Mouse (Mus musculus): ENCODE measurements around the gene Amotl2. TPM values are rescaled to one million over a fixed set of nuclear protein-coding genes. Genes with fewer than 3 reads are reported as not detected.

Amotl2 gene
- polyA plus RNA-seq, 1 experiment from 2014 or later: 18.8 TPM

DNA sequence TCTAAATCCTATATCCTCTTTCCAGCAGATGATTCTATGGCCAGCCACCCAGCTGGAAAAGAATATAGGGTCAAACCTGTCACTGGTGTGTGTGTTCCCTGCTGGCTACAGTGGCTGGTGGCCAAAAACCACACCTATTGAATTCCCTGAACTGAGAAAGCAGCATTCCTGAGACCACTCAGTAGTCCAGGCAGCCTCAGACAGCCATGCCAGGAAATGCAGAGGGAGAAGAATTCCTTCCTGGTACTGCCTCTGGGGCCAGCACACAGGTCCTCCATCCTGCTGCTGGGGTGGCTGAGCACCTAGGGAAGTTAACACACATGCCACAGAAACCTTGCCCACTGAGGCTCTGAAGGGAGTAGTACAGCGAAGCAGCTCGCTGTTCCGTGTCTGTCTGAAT is 50.3 kb downstream of the Amotl2 start:
- 72% methylated on average over 3 of the region's 3 CpGs for WGBS
- Histone ChIP-seq H3K9ac (ENCODE audit: low read depth, low read length) (no peak overlapping the region), H3K27ac (ENCODE audit: low read depth, low read length) (no peak overlapping the region), H3K4me2 (no peak overlapping the region), H3K4me1 (replicated peaks; ENCODE audit: control insufficient read depth, insufficient read depth, low read length) (no peaks in the 10 kb centered on the region), H3K36me3 (ENCODE audit: control insufficient read depth, insufficient read depth, low read length) (no peaks in the 10 kb centered on the region), H3K4me3 (ENCODE audit: low read depth, low read length) (no peak overlapping the region), H3K9me3 (ENCODE audit: control insufficient read depth, low read length) (no peaks in the 10 kb centered on the region), H3K27me3 (replicated peaks; ENCODE audit: control insufficient read depth, insufficient read depth, low read length) (no peaks in the 10 kb centered on the region)
- no peak for ATAC-seq (replicated peaks; ENCODE audit: low FRiP score)
- no peak for DNase-seq (ENCODE audit: low spot score)

DNA sequence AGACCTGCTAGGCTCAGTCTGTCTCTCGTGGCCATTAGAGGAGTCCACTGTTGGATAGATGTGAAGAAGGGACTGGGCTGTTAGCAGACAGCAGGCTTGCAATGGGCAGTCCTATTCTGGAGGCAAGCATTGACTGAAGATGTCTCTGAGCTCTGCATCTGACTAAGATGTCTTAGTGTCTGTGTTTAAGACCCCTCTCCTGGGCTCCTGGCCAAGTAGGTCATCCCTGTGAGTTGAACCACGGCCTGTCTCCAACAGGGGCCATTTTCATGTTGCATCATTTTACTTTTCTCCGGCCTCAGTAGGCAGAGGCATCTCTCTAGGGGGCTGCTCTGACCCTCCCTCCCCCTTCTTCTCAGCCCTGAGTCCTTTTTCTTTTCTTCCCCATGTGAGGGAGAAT is 52.8 kb downstream of the Amotl2 start:
- WGBS: 70% methylated on average over 3 of the region's 3 CpGs
- Histone ChIP-seq H3K27me3 (replicated peaks; ENCODE audit: control insufficient read depth, insufficient read depth, low read length) (no peaks in the 10 kb centered on the region), H3K9ac (ENCODE audit: low read depth, low read length) (no peak overlapping the region), H3K4me3 (ENCODE audit: low read depth, low read length) (no peak overlapping the region), H3K27ac (ENCODE audit: low read depth, low read length) (no peak overlapping the region), H3K4me1 (replicated peaks; ENCODE audit: control insufficient read depth, insufficient read depth, low read length) (no peaks in the 10 kb centered on the region), H3K9me3 (ENCODE audit: control insufficient read depth, low read length) (no peaks in the 10 kb centered on the region), H3K36me3 (ENCODE audit: control insufficient read depth, insufficient read depth, low read length) (no peaks in the 10 kb centered on the region), H3K4me2 (no peak overlapping the region)
- ATAC-seq (replicated peaks; ENCODE audit: low FRiP score): no peak
- no peak for DNase-seq (ENCODE audit: low spot score)

DNA sequence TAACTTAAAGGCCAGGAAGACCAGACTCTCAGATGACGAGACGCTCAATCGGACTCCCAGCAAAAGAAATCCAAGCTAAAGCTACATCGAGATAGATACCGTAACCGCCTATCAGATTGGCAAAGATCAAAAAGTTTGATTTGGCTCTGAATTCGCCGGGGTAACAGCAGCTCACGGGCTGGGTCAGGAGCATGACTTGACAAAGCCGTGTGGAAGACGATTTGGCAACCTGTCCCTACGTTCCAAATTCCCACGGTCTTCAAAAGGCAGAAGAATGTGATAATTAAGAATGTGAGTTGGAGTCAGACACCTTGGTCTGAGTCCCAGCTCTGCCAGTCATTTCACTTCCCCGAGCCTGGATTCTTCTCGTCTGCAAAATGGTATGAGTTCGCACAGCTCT is 53.7 kb downstream of the Amotl2 start:
- DNase-seq (ENCODE audit: low spot score) (no peak), ATAC-seq (replicated peaks; ENCODE audit: low FRiP score) (no peak)
- Histone ChIP-seq H3K4me1 (replicated peaks; ENCODE audit: control insufficient read depth, insufficient read depth, low read length) (no peaks in the 10 kb centered on the region), H3K36me3 (ENCODE audit: control insufficient read depth, insufficient read depth, low read length) (no peaks in the 10 kb centered on the region), H3K27me3 (replicated peaks; ENCODE audit: control insufficient read depth, insufficient read depth, low read length) (no peaks in the 10 kb centered on the region), H3K9me3 (ENCODE audit: control insufficient read depth, low read length) (no peaks in the 10 kb centered on the region), H3K9ac (ENCODE audit: low read depth, low read length) (no peak overlapping the region), H3K4me2 (no peak overlapping the region), H3K27ac (ENCODE audit: low read depth, low read length) (no peak overlapping the region), H3K4me3 (ENCODE audit: low read depth, low read length) (no peak overlapping the region)
- 82% methylated on average over 16 of the region's 16 CpGs for WGBS

DNA sequence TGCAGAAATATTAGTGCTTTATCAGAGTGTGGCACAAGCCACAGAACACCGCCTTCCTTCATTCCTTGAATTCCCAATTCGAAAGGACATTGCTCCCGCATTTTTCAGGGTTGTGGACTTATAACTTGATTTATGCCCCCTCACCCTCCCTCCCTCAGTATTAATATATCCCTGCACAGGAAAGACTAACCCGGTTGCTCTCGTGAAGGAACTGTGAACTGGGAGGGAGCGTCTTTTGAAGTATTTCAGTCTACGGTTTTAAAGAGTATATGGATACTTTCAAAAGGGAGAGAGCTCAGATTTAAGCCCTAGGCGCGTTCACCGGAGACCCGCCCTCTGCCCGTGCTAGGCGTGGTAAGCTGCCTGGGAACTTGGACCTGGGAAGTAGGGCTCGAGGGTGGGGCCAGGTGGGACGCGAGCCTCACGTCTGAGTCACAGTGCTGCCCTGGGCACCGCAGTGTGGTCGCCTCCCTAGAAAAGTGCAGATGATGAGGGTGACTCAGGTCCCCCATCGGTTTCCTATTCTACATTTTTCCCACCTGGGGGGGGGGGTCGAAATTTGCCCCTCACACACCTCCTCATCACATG is 54.9 kb downstream of the Amotl2 start:
- H3K27me3 ChIP-seq (replicated peaks; ENCODE audit: control insufficient read depth, insufficient read depth, low read length): no peaks in the 10 kb centered on the region
- WGBS: 37% methylated on average over 21 of the region's 21 CpGs
- no peaks in the 10 kb centered on the region for H3K36me3 ChIP-seq (ENCODE audit: control insufficient read depth, insufficient read depth, low read length)
- no peak for DNase-seq (ENCODE audit: low spot score)
- no peak overlapping the region for H3K4me3 ChIP-seq (ENCODE audit: low read depth, low read length)
- no peak for ATAC-seq (replicated peaks; ENCODE audit: low FRiP score)
- no peaks in the 10 kb centered on the region for H3K9me3 ChIP-seq (ENCODE audit: control insufficient read depth, low read length)
- no peak overlapping the region for H3K4me2 ChIP-seq
- no peaks in the 10 kb centered on the region for H3K4me1 ChIP-seq (replicated peaks; ENCODE audit: control insufficient read depth, insufficient read depth, low read length)
- H3K9ac ChIP-seq (ENCODE audit: low read depth, low read length): no peak overlapping the region
- H3K27ac ChIP-seq (ENCODE audit: low read depth, low read length): no peak overlapping the region

DNA sequence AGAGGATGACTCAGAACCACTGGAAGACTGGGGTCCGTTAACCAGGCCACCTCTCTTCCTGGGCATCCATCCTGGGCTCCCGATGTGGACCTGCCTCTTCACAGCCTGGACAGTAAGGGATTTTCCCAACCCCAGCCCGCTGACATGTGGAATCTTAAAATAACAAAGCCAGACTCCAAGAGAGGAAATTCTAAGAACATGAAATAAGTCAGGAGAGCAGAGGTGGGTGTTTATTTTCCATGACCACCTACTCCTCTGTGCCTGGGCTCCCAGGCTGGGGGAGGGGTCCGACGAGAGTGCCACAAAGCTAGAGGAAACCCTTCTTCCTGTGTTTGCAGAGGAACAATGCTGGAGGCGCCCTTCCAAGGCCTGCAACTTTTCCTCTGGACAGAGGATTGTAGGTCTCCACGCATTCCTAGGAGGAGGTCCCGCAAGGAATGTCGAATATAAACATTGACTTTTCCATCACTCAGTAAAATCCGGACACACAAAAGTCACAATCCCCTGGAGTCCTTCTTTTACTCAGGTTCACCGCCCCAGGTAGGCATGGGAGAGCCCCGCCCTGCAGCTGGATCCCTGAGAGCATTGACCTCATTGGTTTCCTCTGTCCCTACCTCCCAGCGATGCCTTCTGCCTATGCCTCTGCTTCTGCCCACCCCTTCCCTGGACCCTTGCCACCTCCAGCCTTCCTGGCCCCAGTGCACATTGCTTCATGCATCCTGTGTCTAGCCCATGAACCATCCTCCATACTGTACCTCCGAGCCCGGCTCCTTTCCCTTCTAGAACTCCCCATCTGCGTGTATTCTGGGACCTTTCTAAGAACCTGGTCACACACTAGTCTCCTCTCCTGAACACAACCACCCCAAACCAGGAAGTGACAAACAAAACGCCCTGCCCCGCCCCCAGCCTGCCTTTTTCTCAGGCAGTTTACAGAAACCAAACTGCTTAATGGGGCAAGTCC is 61.4 kb downstream of the Amotl2 start:
- H3K9me3 ChIP-seq (ENCODE audit: control insufficient read depth, low read length): no peaks in the 10 kb centered on the region
- no peak overlapping the region; the same call in 1 of the 2 replicates for H3K4me2 ChIP-seq
- H3K27ac ChIP-seq (ENCODE audit: low read depth, low read length): no peak overlapping the region
- H3K27me3 ChIP-seq (replicated peaks; ENCODE audit: control insufficient read depth, insufficient read depth, low read length): no peaks in the 10 kb centered on the region
- DNase-seq (ENCODE audit: low spot score): no peak
- ATAC-seq (replicated peaks; ENCODE audit: low FRiP score): no peak
- 30% methylated on average over 18 of the region's 18 CpGs for WGBS
- no peak overlapping the region for H3K9ac ChIP-seq (ENCODE audit: low read depth, low read length)
- no peaks in the 10 kb centered on the region for H3K36me3 ChIP-seq (ENCODE audit: control insufficient read depth, insufficient read depth, low read length)
- no peak overlapping the region for H3K4me3 ChIP-seq (ENCODE audit: low read depth, low read length)
- H3K4me1 ChIP-seq (replicated peaks; ENCODE audit: control insufficient read depth, insufficient read depth, low read length): peaks cover 4% of the 10 kb centered on the region; the same call in 1 of the 2 replicates

DNA sequence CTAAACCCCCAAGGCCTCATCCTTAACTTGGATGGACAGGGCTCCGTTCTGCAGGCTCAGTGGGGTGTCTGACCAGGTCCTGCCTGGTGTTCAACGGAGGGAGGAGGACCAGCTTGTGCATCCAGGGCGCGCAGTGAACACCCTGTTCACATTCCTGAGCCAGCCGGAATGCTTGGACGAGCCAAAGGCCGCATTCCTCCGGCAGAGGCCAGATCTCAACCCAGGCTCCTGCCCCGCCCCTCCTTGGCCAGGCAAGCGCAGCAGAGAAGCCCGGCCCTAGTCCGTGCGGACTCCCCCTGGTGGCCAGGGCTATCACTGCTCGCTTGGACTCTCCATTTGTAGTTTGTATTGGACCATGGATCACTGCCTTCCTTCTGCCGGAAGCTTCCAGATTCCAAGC is 63.0 kb downstream of the Amotl2 start:
- Histone ChIP-seq H3K9me3 (ENCODE audit: control insufficient read depth, low read length) (no peaks in the 10 kb centered on the region), H3K27me3 (replicated peaks; ENCODE audit: control insufficient read depth, insufficient read depth, low read length) (no peaks in the 10 kb centered on the region), H3K27ac (ENCODE audit: low read depth, low read length) (no peak overlapping the region), H3K4me2 (peak overlapping the region; percentile 37), H3K4me3 (ENCODE audit: low read depth, low read length) (no peak overlapping the region), H3K9ac (ENCODE audit: low read depth, low read length) (no peak overlapping the region), H3K36me3 (ENCODE audit: control insufficient read depth, insufficient read depth, low read length) (no peaks in the 10 kb centered on the region), H3K4me1 (replicated peaks; ENCODE audit: control insufficient read depth, insufficient read depth, low read length) (peaks cover 4% of the 10 kb centered on the region; the same call in 1 of the 2 replicates)
- WGBS: 9% methylated on average over 15 of the region's 15 CpGs
- DNase-seq (ENCODE audit: low spot score): peak; percentile 78
- peak; percentile 74 for ATAC-seq (replicated peaks; ENCODE audit: low FRiP score)

Other genes starting within 250 kb of the Amotl2 start
- not detected in 2 replicates for gene Ky, start 210.9 kb upstream of the Amotl2 start, polyA plus RNA-seq (2014; fragmentation: Nextera tagmentation; extraction: Ambion mirVana)
- 141 and 149 TPM in 2 replicates for gene Anapc13, start 90.4 kb upstream of the Amotl2 start, polyA plus RNA-seq (2014; fragmentation: Nextera tagmentation; extraction: Ambion mirVana)
- 39.1 and 41.6 TPM in 2 replicates for gene Cep63, start 90.1 kb upstream of the Amotl2 start, polyA plus RNA-seq (2014; fragmentation: Nextera tagmentation; extraction: Ambion mirVana)
- gene Ryk, start 118.2 kb downstream of the Amotl2 start, polyA plus RNA-seq (2014; fragmentation: Nextera tagmentation; extraction: Ambion mirVana): 15.7 and 16.2 TPM in 2 replicates

Measured in liver, embryonic 11.5 days (tissue).